Comparison of ENCODE assay signal across 20 mouse cellular contexts in genomic region chr12:99198428-99199123, GRCm38 (mm10).
DNase-seq lines count a peak whose midpoint lies in the region; ATAC-seq and TF ChIP-seq lines count a peak whose summit lies in the region.
"Had no signal": no experiment of that assay in that cellular context is flagged by ENCODE, and none has a peak within 500 bp of the region (broad histone marks: within the 10 kb centered on the region; RNA-seq: fewer than 3 reads in every experiment).

No protein-coding gene starts in this region.

- no peak overlapping the region for H3K9ac ChIP-seq in hindbrain, embryonic 13.5 days
- H3K9ac ChIP-seq in hindbrain, embryonic 14.5 days = no peak overlapping the region
- H3K9ac ChIP-seq: limb, embryonic 12.5 days had no signal

- peaks cover 7% of the 10 kb centered on the region for H3K36me3 ChIP-seq in hindbrain, embryonic 13.5 days
- H3K36me3 ChIP-seq in hindbrain, embryonic 14.5 days (replicated peaks; ENCODE audit: control insufficient read depth, insufficient read depth) = peaks cover 10% of the 10 kb centered on the region
- H3K36me3 ChIP-seq in E14TG2a.4 (ENCODE audit: insufficient read depth, low read length) = peaks cover 9% of the 10 kb centered on the region

- ATAC-seq in hindbrain, embryonic 13.5 days (ENCODE audit: low FRiP score) = 0 out of 2 replicates have a peak, but pooled peaks have one; percentile 27
- ATAC-seq in hindbrain, embryonic 14.5 days (ENCODE audit: low FRiP score) = no peak
- ATAC-seq in Patski = peak; percentile 22
- ATAC-seq: inflammation-experienced regulatory T-cells, adult 6 months had no signal

- POLR2A ChIA-PET in Patski (lab: Charles Lee) = no interaction called here

- H3K4me3 ChIP-seq in hindbrain, embryonic 13.5 days = no peak overlapping the region
- H3K4me3 ChIP-seq in hindbrain, embryonic 14.5 days (replicated peaks; ENCODE audit: low read length) = no peak overlapping the region
- peak overlapping the region; percentile 26; the same call in 1 of the 2 replicates for H3K4me3 ChIP-seq in E14TG2a.4 (replicated peaks; ENCODE audit: low read length)
- H3K4me3 ChIP-seq: heart, embryonic 10.5 days; layer of hippocampus, adult 2 months; limb, embryonic 12.5 days had no signal

- H3K4me1 ChIP-seq in hindbrain, embryonic 13.5 days (replicated peaks) = peaks cover 37% of the 10 kb centered on the region
- peaks cover 23% of the 10 kb centered on the region; the same call in 1 of the 2 replicates for H3K4me1 ChIP-seq in hindbrain, embryonic 14.5 days (replicated peaks; ENCODE audit: control insufficient read depth, insufficient read depth, low read length)
- peaks cover 53% of the 10 kb centered on the region for H3K4me1 ChIP-seq in E14TG2a.4 (replicated peaks; ENCODE audit: low read depth, low read length)

- WGBS in hindbrain, embryonic 13.5 days = 87% methylated on average over 12 of the region's 12 CpGs
- WGBS in hindbrain, embryonic 14.5 days = 82% methylated on average over 12 of the region's 12 CpGs

- no peak overlapping the region for H3K4me2 ChIP-seq in hindbrain, embryonic 13.5 days
- no peak overlapping the region for H3K4me2 ChIP-seq in hindbrain, embryonic 14.5 days (replicated peaks)
- H3K4me2 ChIP-seq: limb, embryonic 12.5 days; liver, embryonic 11.5 days had no signal

- in situ Hi-C loops in Patski (cut with MboI; ENCODE audit: low pct_unique_long_range_greater_than_20kb) = no loop called here

- no peaks in the 10 kb centered on the region for H3K27me3 ChIP-seq in hindbrain, embryonic 13.5 days
- no peaks in the 10 kb centered on the region for H3K27me3 ChIP-seq in hindbrain, embryonic 14.5 days (ENCODE audit: control insufficient read depth, insufficient read depth, low read length)
- H3K27me3 ChIP-seq in E14TG2a.4 (ENCODE audit: insufficient read depth, low read length) (no peaks in the 10 kb centered on the region), Patski (no peaks in the 10 kb centered on the region)
- H3K27me3 ChIP-seq: limb, embryonic 12.5 days had no signal

- H3K9me3 ChIP-seq in hindbrain, embryonic 13.5 days = no peaks in the 10 kb centered on the region
- H3K9me3 ChIP-seq in hindbrain, embryonic 14.5 days (ENCODE audit: control insufficient read depth, low read length) = no peaks in the 10 kb centered on the region
- no peaks in the 10 kb centered on the region for H3K9me3 ChIP-seq in E14TG2a.4 (ENCODE audit: low read length)
- H3K9me3 ChIP-seq: heart, embryonic 10.5 days; limb, embryonic 12.5 days had no signal

- CTCF ChIA-PET in Patski (lab: Charles Lee) = no interaction called here

- no peak overlapping the region for H3K27ac ChIP-seq in hindbrain, embryonic 13.5 days
- no peak overlapping the region for H3K27ac ChIP-seq in hindbrain, embryonic 14.5 days
- H3K27ac ChIP-seq: heart, embryonic 10.5 days; layer of hippocampus, adult 2 months; limb, embryonic 12.5 days had no signal

- no peak for TF ChIP-seq CTCF in E14TG2a.4 (conservative IDR thresholded peaks at IDR 0.05; ENCODE audit: low read length)
- no peak for TF ChIP-seq CTCF in Patski (IDR thresholded peaks at IDR 0.05)

- no peak for DNase-seq in hindbrain, embryonic 14.5 days (ENCODE audit: low spot score)
- DNase-seq in kidney, postnatal 4 days = peak; percentile 21 to 32
- no peak for DNase-seq in kidney, postnatal 14 days
- DNase-seq in Patski (ENCODE audit: low read depth, low spot score) = no peak
- no peak for DNase-seq in layer of hippocampus, postnatal 25 days (ENCODE audit: extremely low spot score in 1 of 2, low spot score in 1 of 2)
- DNase-seq: adrenal gland, postnatal 25 days; embryo, embryonic 11 days; gastrocnemius, postnatal 10 days; heart, postnatal 4 days; layer of hippocampus, postnatal 36 days; lung, adult 18-20 months; thymus, adult 18-20 months; thymus, postnatal 36 days had no signal

Comparison
In these comparisons a context has a peak if more than half of its experiments do, and no peak if none do; other contexts are left out.
1. DNase-seq: peak in kidney, postnatal 4 days (2 of 2); none in hindbrain, embryonic 14.5 days (single experiment), kidney, postnatal 14 days (single experiment), Patski (single experiment) and layer of hippocampus, postnatal 25 days (0 of 2).